Mouse (Mus musculus) spleen, adult 2 months (tissue): ENCODE data around the gene Fam189a2.

ENCODE experiments used
- CTCF ChIP-seq: fragments of 200-500 bp; IDR thresholded peaks from 2 replicates; pipeline ENCODE4 v1.5.1; 2011; ENCODE audit warnings: mild to moderate bottlenecking, inconsistent platforms; ENCODE audit not compliant: insufficient read depth, insufficient read length, insufficient replicate concordance; ENCODE audit errors: extremely low read depth
- POLR2A ChIP-seq: fragments of 200-500 bp; IDR thresholded peaks from 2 replicates; pipeline ENCODE4 v1.6.1; 2011; ENCODE audit warnings: low read depth, low read length, inconsistent platforms

DNA sequence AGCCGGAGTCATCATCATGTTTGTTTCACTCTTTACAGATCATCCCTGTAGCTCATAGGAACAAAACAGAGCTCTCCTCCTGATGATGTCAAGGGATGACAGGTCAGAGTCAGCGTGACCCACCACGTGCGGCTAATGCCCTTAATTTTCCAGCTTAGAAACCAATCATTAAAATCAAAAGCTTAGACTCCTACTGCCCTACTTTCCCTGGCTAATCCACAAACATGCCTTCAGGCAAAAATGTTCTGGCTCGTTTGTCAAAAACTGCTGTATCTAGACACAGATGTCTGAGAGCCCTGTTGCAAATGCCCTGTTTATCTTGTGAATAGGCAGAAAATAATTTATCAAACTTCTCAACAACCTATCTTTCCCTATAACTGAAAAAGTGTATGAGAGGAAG is 4.9 kb downstream of the Fam189a2 start:
- TF ChIP-seq CTCF (no peak), POLR2A (no peak)
